Mouse (Mus musculus) embryonic facial prominence, embryonic 15.5 days (tissue): Measurements from ENCODE around the gene Cdc6. TPM values are rescaled to one million over a fixed set of nuclear protein-coding genes. Genes with fewer than 3 reads are reported as not detected.

ENCODE experiments used
- ATAC-seq: fragments of 200-750 bp; cut with Nextera tagmentation; 2 replicates; pipeline ENCODE4 v1.8.0; 2017; ENCODE audit warnings: low read depth, moderate TSS enrichment; ENCODE audit not compliant: insufficient number of reproducible peaks, low FRiP score, low TSS enrichment
- H3K27ac ChIP-seq: fragments of 300-500 bp; sonication (generic); replicated peaks from 2 replicates; pipeline ENCODE4 v1.5.1; 2015; ENCODE audit warnings: mild to moderate bottlenecking, inconsistent platforms
- H3K27me3 ChIP-seq: fragments of 300-500 bp; sonication (generic); 2 replicates; pipeline ENCODE4 v1.6.1; 2015; ENCODE audit warnings: inconsistent platforms
- H3K36me3 ChIP-seq: fragments of 300-500 bp; sonication (generic); 2 replicates; pipeline ENCODE4 v1.6.1; 2015; ENCODE audit warnings: mild to moderate bottlenecking, inconsistent platforms
- H3K4me1 ChIP-seq: fragments of 300-500 bp; sonication (generic); 2 replicates; pipeline ENCODE4 v1.6.1; 2015; ENCODE audit warnings: inconsistent platforms
- H3K4me2 ChIP-seq: fragments of 300-500 bp; sonication (generic); replicated peaks from 2 replicates; pipeline ENCODE4 v1.6.1; 2015; ENCODE audit warnings: mild to moderate bottlenecking, inconsistent platforms
- H3K4me3 ChIP-seq: fragments of 300-500 bp; sonication (generic); replicated peaks from 2 replicates; pipeline ENCODE4 v1.5.1; 2015; ENCODE audit warnings: mild to moderate bottlenecking, inconsistent platforms
- H3K9ac ChIP-seq: fragments of 300-500 bp; sonication (generic); 2 replicates; pipeline ENCODE4 v1.6.1; 2015; ENCODE audit warnings: inconsistent platforms
- H3K9me3 ChIP-seq: fragments of 300-500 bp; sonication (generic); replicated peaks from 2 replicates; pipeline ENCODE4 v1.6.1; 2016; ENCODE audit warnings: inconsistent platforms
- WGBS: fragments of 180-500 bp; shearing (Covaris S2); methylation state at CpG from one replicate; pipeline ENCODE4 v1.1.7; 2015; 5-methylcytosine and 5-hydroxymethylcytosine counted together
- polyA plus RNA-seq: library from polyadenylated mRNA; unstranded; fragments of >200 nt; fragmentation: Nextera tagmentation; extraction: Ambion mirVana; gene quantifications from 2 replicates; pipeline ENCODE4 v1.2.1, GENCODE M21; 2015

The Cdc6 gene
- polyA plus RNA-seq, 1 experiment from 2014 or later = 22.7 TPM

GRCm38 (mm10) chr11:98971316-98972031 is 63.9 kb downstream of the Cdc6 start:
- WGBS = 65% methylated on average over 23 of the region's 23 CpGs
- Histone ChIP-seq H3K27ac (peak overlapping the region; percentile 48; the same call in 1 of the 2 replicates), H3K4me3 (no peak overlapping the region), H3K9ac (no peak overlapping the region), H3K36me3 (peaks cover 71% of the 10 kb centered on the region), H3K4me1 (peaks cover 57% of the 10 kb centered on the region), H3K4me2 (no peak overlapping the region), H3K9me3 (no peaks in the 10 kb centered on the region), H3K27me3 (no peaks in the 10 kb centered on the region)
- ATAC-seq = no peak

DNA sequence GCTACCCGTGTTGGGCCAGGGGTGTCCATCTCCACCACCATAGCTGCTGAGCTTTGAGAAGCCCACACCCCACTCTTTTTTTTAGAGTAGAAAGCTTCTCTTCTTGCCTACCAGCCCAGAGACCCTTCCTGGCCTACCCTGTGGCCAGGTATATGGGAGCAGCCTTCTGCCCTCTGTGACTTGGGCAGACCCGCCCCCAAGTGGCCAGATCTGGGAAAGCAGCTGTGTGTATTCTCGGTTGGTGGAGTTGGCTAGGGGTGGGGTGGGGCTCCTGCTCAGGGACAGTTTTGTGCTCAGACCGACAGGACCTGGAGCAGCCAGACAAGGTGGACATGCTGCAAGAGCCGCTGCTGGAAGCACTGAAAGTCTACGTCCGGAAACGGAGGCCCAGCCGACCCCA is 64.6 kb downstream of the Cdc6 start:
- H3K4me3 ChIP-seq = no peak overlapping the region
- peak; percentile 21 for ATAC-seq
- peaks cover 49% of the 10 kb centered on the region for H3K4me1 ChIP-seq
- no peaks in the 10 kb centered on the region for H3K9me3 ChIP-seq
- no peak overlapping the region for H3K9ac ChIP-seq
- no peaks in the 10 kb centered on the region for H3K27me3 ChIP-seq
- no peak overlapping the region for H3K27ac ChIP-seq
- peaks cover 64% of the 10 kb centered on the region for H3K36me3 ChIP-seq
- WGBS = 56% methylated on average over 9 of the region's 9 CpGs
- H3K4me2 ChIP-seq = no peak overlapping the region

GRCm38 (mm10) chr11:98972801-98973360 is 65.3 kb downstream of the Cdc6 start:
- no peak for ATAC-seq
- 84% methylated on average over 9 of the region's 9 CpGs for WGBS

More at GRCm38 (mm10) chr11:98972801-98973360, 65.3 kb downstream of the Cdc6 start:
- H3K27ac ChIP-seq = no peak overlapping the region; the same call in 1 of the 2 replicates
- H3K4me2 ChIP-seq = no peak overlapping the region
- H3K4me3 ChIP-seq = no peak overlapping the region
- no peaks in the 10 kb centered on the region for H3K27me3 ChIP-seq
- no peaks in the 10 kb centered on the region for H3K9me3 ChIP-seq
- H3K36me3 ChIP-seq = peaks cover 59% of the 10 kb centered on the region
- no peak overlapping the region for H3K9ac ChIP-seq
- peaks cover 43% of the 10 kb centered on the region for H3K4me1 ChIP-seq

Other genes with a start within 250 kb of the Cdc6 start
- 11.8 and 14.0 TPM in 2 replicates for gene Gsdma, start 243.4 kb upstream of the Cdc6 start, polyA plus RNA-seq
- 204 and 214 TPM in 2 replicates for gene Psmd3, start 225.2 kb upstream of the Cdc6 start, polyA plus RNA-seq
- 0.12 and 0.31 TPM in 2 replicates for gene Csf3, start 206.5 kb upstream of the Cdc6 start, polyA plus RNA-seq
- 52.3 and 53.3 TPM in 2 replicates for gene Med24, start 178.4 kb upstream of the Cdc6 start, polyA plus RNA-seq
- gene Thra, start 167.2 kb upstream of the Cdc6 start, polyA plus RNA-seq = 51.0 and 51.2 TPM in 2 replicates
- 1.7 and 1.8 TPM in 2 replicates for gene Nr1d1, start 132.5 kb upstream of the Cdc6 start, polyA plus RNA-seq
- 28.7 and 30.4 TPM in 2 replicates for gene Msl1, start 112.3 kb upstream of the Cdc6 start, polyA plus RNA-seq
- 37.0 and 42.2 TPM in 2 replicates for gene Casc3, start 102.9 kb upstream of the Cdc6 start, polyA plus RNA-seq
- 13.0 and 13.9 TPM in 2 replicates for gene Rapgefl1, start 71.0 kb upstream of the Cdc6 start, polyA plus RNA-seq
- 4.8 and 5.3 TPM in 2 replicates for gene Wipf2, start 44.2 kb upstream of the Cdc6 start, polyA plus RNA-seq
- gene Rara, start 20.0 kb downstream of the Cdc6 start, polyA plus RNA-seq = 50.0 and 53.5 TPM in 2 replicates
- gene Gjd3, start 75.2 kb downstream of the Cdc6 start, polyA plus RNA-seq = 0.96 and 1.1 TPM in 2 replicates
- 162 and 168 TPM in 2 replicates for gene Top2a, start 116.4 kb downstream of the Cdc6 start, polyA plus RNA-seq
- 1,352 and 1,417 TPM in 2 replicates for gene Igfbp4, start 133.4 kb downstream of the Cdc6 start, polyA plus RNA-seq
- 2.7 and 2.8 TPM in 2 replicates for gene Tns4, start 181.5 kb downstream of the Cdc6 start, polyA plus RNA-seq
- 0.57 and 0.59 TPM in 2 replicates for gene Ccr7, start 247.3 kb downstream of the Cdc6 start, polyA plus RNA-seq